Mouse (Mus musculus) neutrophil, adult 5-6 weeks (primary cell): ENCODE data around the gene Scgb1b24. TPM values are rescaled to one million over a fixed set of nuclear protein-coding genes. Genes with fewer than 3 reads are reported as not detected.

Experiments
- ATAC-seq: fragments of 151-379, 151-347 bp; 2 replicates; pipeline ENCODE4 v1.8.0; 2017; ENCODE audit warnings: mild to moderate bottlenecking, moderate TSS enrichment; ENCODE audit not compliant: insufficient number of reproducible peaks, poor library complexity, low FRiP score, severe bottlenecking; ENCODE audit errors: extremely low read depth
- total RNA-seq: library from RNA; stranded (forward); fragments of 200-1000 nt; gene quantifications from 2 replicates; pipeline ENCODE4 v1.2.3, GENCODE M21; 2017

Gene Scgb1b24
- total RNA-seq = not detected in 2 replicates

GRCm38 (mm10) chr7:33743499-33743898, at the start of gene Scgb1b24:
Scgb1b24 (plus strand) TSS chr7:33743799.
- ATAC-seq = no peak

- no peak for ATAC-seq
Measured at GRCm38 (mm10) chr7:33739212-33739611, 4.4 kb upstream of the Scgb1b24 start, which contains the start of gene Scgb2b24. Scgb2b24 (minus strand) TSS chr7:33739312.

Other genes with a start within 250 kb of the Scgb1b24 start
- not detected in 2 replicates for gene Scgb2b21, start 223.3 kb upstream of the Scgb1b24 start, total RNA-seq
- not detected in 2 replicates for gene Scgb2b24, start 4.5 kb upstream of the Scgb1b24 start, total RNA-seq
- not detected in 2 replicates for gene Scgb2b26, start 201.2 kb downstream of the Scgb1b24 start, total RNA-seq